Mouse (Mus musculus) spleen, adult 2 months (tissue): ENCODE measurements at regions not wholly inside any gene's neighbourhood (a gene's known extent, or its start where the extent isn't known, plus 50 kb on each side); places are given as distances from the start of the nearest gene placed in this dataset.

Source experiments
- DNase-seq, 2 experiments: peaks; one replicate each; pipeline versions ENCODE4 v3.0.0 to v3.0.0-alpha.2; 2012 to 2021; ENCODE audit warnings: low spot score in 2 of 2, low read depth in 1 of 2
- H3K27ac ChIP-seq: fragments of 200-500 bp; 2 replicates; pipeline ENCODE4 v1.5.1; 2012; ENCODE audit warnings: low read length, inconsistent platforms; ENCODE audit not compliant: insufficient read depth
- H3K27me3 ChIP-seq: fragments of 200-500 bp; 2 replicates; pipeline ENCODE4 v1.6.1; 2012; ENCODE audit warnings: mild to moderate bottlenecking, moderate library complexity, low read length, inconsistent platforms; ENCODE audit not compliant: control insufficient read depth, insufficient read depth
- H3K36me3 ChIP-seq: fragments of 200-500 bp; 2 replicates; pipeline ENCODE4 v1.6.1; 2012; ENCODE audit warnings: mild to moderate bottlenecking, low read length, inconsistent platforms; ENCODE audit not compliant: control insufficient read depth, insufficient read depth
- H3K4me1 ChIP-seq: fragments of 200-500 bp; 2 replicates; pipeline ENCODE4 v1.6.1; 2011; ENCODE audit warnings: inconsistent platforms; ENCODE audit not compliant: control insufficient read depth, insufficient read depth, insufficient read length
- H3K4me3 ChIP-seq: fragments of 200-500 bp; 2 replicates; pipeline ENCODE4 v1.5.1; 2011; ENCODE audit warnings: mild to moderate bottlenecking, inconsistent platforms; ENCODE audit not compliant: insufficient read depth, insufficient read length; ENCODE audit errors: extremely low read depth
- CTCF ChIP-seq: fragments of 200-500 bp; IDR thresholded peaks from 2 replicates; pipeline ENCODE4 v1.5.1; 2011; ENCODE audit warnings: mild to moderate bottlenecking, inconsistent platforms; ENCODE audit not compliant: insufficient read depth, insufficient read length, insufficient replicate concordance; ENCODE audit errors: extremely low read depth
- POLR2A ChIP-seq: fragments of 200-500 bp; IDR thresholded peaks from 2 replicates; pipeline ENCODE4 v1.6.1; 2011; ENCODE audit warnings: low read depth, low read length, inconsistent platforms
- WGBS: fragments of 180-500 bp; shearing (Covaris S2); methylation state at CpG from one replicate; pipeline ENCODE4 v1.1.7; 2018; 5-methylcytosine and 5-hydroxymethylcytosine counted together

GRCm38 (mm10) chr7:72687356-72687755, 380.9 kb upstream of the Mctp2 start:
- DNase-seq: no peak
- Histone ChIP-seq H3K27ac (no peak overlapping the region), H3K4me3 (no peak overlapping the region), H3K36me3 (no peaks in the 10 kb centered on the region), H3K27me3 (no peaks in the 10 kb centered on the region), H3K4me1 (no peaks in the 10 kb centered on the region)
- TF ChIP-seq POLR2A (no peak), CTCF (no peak)
- WGBS: 70% methylated on average over 4 of the region's 4 CpGs

- Histone ChIP-seq H3K27ac (no peak overlapping the region), H3K4me3 (no peak overlapping the region), H3K27me3 (no peaks in the 10 kb centered on the region), H3K4me1 (no peaks in the 10 kb centered on the region), H3K36me3 (no peaks in the 10 kb centered on the region)
- DNase-seq: no peak
- TF ChIP-seq CTCF (no peak), POLR2A (no peak)
- WGBS: 76% methylated on average over 3 of the region's 3 CpGs
Measured at GRCm38 (mm10) chr7:72691396-72691795, 385.0 kb upstream of the Mctp2 start.

GRCm38 (mm10) chr7:72691859-72692258, 385.5 kb upstream of the Mctp2 start:
- no peak for DNase-seq
- H3K4me3 ChIP-seq: no peak overlapping the region
- WGBS: 84% methylated on average over 9 of the region's 9 CpGs
- no peak overlapping the region for H3K27ac ChIP-seq
- no peaks in the 10 kb centered on the region for H3K27me3 ChIP-seq
- no peaks in the 10 kb centered on the region for H3K4me1 ChIP-seq
- no peaks in the 10 kb centered on the region for H3K36me3 ChIP-seq
- no peak for TF ChIP-seq CTCF
- TF ChIP-seq POLR2A: no peak

- no peak overlapping the region for H3K27ac ChIP-seq
- H3K4me3 ChIP-seq: no peak overlapping the region
- H3K27me3 ChIP-seq: no peaks in the 10 kb centered on the region
- TF ChIP-seq POLR2A: no peak
- TF ChIP-seq CTCF: no peak
- DNase-seq: no peak
- H3K4me1 ChIP-seq: no peaks in the 10 kb centered on the region
- no peaks in the 10 kb centered on the region for H3K36me3 ChIP-seq
- 75% methylated on average over 3 of the region's 3 CpGs for WGBS
Measured at GRCm38 (mm10) chr7:72696736-72697135, 390.3 kb upstream of the Mctp2 start.

GRCm38 (mm10) chr7:72703652-72704341, 397.4 kb upstream of the Mctp2 start:
- 79% methylated on average over 5 of the region's 5 CpGs for WGBS
- no peak for DNase-seq
- H3K27ac ChIP-seq: no peak overlapping the region
- TF ChIP-seq POLR2A (no peak), CTCF (no peak)
- H3K4me3 ChIP-seq: no peak overlapping the region
- H3K36me3 ChIP-seq: no peaks in the 10 kb centered on the region
- no peaks in the 10 kb centered on the region for H3K4me1 ChIP-seq
- no peaks in the 10 kb centered on the region for H3K27me3 ChIP-seq

GRCm38 (mm10) chr7:72711193-72712131, 405.1 kb upstream of the Mctp2 start:
- H3K27ac ChIP-seq: no peak overlapping the region
- H3K27me3 ChIP-seq: no peaks in the 10 kb centered on the region
- no peak overlapping the region for H3K4me3 ChIP-seq
- 87% methylated on average over 8 of the region's 8 CpGs for WGBS
- DNase-seq: no peak
- H3K4me1 ChIP-seq: no peaks in the 10 kb centered on the region
- H3K36me3 ChIP-seq: no peaks in the 10 kb centered on the region
- TF ChIP-seq CTCF: no peak
- no peak for TF ChIP-seq POLR2A

- H3K4me1 ChIP-seq: no peaks in the 10 kb centered on the region
- H3K27ac ChIP-seq: no peak overlapping the region
- no peak for DNase-seq
- TF ChIP-seq CTCF (no peak), POLR2A (no peak)
- WGBS: 76% methylated on average over 5 of the region's 5 CpGs
- H3K36me3 ChIP-seq: no peaks in the 10 kb centered on the region
- H3K4me3 ChIP-seq: no peak overlapping the region
- no peaks in the 10 kb centered on the region for H3K27me3 ChIP-seq
Measured at GRCm38 (mm10) chr7:72715401-72715800, 409.0 kb upstream of the Mctp2 start.
